Mouse (Mus musculus): Measurements from ENCODE around the gene Ankfn1.

Gene Ankfn1

DNA sequence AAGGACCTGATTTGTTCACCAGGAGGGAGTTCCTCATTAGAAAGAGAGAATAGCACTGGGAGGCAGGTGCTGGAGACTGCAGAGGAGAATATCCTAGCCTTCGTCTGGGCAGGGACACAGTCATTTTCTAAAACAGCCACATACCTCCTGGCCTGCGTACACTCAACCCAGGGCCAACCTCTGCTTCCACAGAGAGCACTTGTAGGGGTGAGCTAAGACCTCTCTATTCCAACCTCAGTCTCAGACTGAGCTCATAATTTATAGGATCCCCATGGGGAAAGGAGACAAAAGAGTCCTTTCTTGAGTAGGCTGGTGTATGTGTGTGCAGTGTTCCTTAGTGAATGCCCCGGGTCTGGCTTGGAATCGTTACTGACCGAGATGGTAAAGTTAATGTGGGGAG is 418.9 kb downstream of the Ankfn1 start:
- no peak for DNase-seq

DNA sequence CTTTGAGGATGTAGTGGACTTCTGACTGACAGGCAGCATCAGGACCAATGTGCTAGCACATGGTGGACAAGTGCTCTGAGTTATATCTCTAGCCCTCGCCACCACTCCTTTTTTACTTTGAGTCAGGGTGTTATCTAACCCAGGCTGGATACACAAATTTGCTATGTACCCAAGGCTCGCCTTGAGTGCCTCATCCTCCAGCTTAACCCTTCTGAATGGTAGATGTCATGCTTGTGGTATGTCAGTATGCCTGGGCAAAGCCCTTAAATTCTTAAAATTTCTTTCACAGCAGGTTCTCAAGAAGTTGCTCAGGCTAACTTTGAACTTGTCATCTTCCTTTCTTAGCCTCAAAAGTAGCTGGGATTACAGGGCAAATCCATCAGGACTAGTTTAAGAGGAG is 421.0 kb downstream of the Ankfn1 start:
- no peak for DNase-seq

DNA sequence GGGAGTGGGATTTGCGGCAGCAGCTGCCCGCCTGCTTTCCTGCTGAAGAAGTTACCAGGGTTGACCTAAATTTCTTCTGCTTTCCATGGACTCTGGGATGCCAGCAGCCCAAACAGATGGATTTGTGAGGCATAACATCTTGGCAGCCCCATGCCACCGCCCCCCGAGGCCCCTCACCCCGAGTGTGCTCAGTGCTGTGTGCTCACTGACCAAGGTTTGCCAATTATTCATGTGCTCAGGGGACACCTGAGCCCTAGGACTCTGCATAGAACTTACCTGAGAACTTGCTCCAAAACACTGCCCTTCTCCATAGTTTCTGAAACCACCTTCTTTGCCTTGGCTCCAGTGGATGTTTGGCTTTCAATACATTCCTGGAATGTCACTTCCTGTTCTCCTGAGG is 421.4 kb downstream of the Ankfn1 start:
- DNase-seq = no peak

DNA sequence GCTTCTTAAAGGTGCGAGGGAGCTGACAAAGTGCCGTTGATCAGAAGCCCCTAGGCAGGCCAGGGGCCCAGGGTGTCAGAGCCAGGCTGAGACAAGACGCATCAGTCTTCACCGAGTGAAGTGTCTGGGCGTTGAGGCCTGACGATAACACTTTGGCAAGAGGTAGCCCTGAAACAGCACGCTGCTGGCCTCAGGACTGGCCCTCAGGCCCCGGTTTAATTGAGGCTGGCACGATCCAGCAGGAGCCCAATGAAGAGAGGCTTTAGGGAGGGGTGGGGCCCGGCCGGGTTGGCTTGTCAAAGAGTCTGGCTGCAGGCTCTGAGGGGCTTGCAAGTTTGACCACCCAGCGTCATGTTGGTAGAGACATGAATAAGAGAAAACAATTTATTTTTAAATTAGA is 437.2 kb downstream of the Ankfn1 start:
- peak; percentile 39 to 58 for DNase-seq
